Mouse (Mus musculus): ENCODE data around the gene Iqsec1. TPM values are rescaled to one million over a fixed set of nuclear protein-coding genes. Genes with fewer than 3 reads are reported as not detected.

The Iqsec1 gene
- total RNA-seq, 2 experiments from 2014 or later: 63.8 to 111 TPM

DNA sequence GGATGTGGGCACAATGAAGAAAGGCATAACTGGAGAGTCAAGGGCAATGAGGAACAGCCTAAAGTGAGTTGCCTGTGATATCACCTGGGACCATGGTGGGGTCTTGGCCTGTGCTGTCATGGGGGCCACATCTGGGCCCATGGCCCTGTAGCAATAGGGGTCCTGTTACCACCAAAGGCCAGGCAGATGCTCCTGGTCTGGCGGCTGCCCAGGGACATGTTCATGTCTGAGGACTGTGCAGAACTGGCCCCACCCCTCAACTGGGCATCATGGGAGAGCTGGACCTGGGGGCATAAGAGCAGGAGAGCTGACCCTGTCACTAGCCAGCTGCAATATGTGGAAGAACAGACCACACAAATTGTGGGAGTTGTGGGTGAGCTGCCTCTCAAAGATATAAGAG is 130.6 kb downstream of the Iqsec1 start:
- intact Hi-C loops (cut with DNase I): no loop called here
- TF ChIP-seq CTCF (IDR thresholded peaks at IDR 0.05): no peak
- DNase-seq: no peak
- Histone ChIP-seq H3K4me3 (no peak overlapping the region), H3K27ac (no peak overlapping the region)

DNA sequence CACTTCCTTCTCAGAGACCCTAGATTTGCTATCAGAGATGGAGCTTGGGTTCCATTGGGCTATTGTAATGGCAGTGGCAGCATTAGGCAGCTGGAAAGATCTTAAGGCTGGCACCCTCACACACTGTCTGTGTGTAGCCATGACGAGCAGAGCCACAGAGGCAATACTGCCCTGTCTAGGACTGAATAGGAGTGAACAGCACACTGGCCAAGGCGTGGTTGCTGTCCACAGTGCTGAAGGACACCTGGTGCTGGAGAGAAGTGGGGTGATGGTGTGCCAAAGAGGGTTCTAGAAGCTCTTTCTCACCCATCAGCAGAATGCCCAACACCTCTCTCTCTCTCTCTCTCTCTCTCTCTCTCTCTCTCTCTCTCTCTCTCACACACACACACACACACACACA is 136.1 kb downstream of the Iqsec1 start:
- intact Hi-C loops (cut with DNase I): no loop called here
- DNase-seq: no peak
- Histone ChIP-seq H3K27ac (no peak overlapping the region), H3K4me3 (no peak overlapping the region)
- no peak for TF ChIP-seq CTCF (IDR thresholded peaks at IDR 0.05)

DNA sequence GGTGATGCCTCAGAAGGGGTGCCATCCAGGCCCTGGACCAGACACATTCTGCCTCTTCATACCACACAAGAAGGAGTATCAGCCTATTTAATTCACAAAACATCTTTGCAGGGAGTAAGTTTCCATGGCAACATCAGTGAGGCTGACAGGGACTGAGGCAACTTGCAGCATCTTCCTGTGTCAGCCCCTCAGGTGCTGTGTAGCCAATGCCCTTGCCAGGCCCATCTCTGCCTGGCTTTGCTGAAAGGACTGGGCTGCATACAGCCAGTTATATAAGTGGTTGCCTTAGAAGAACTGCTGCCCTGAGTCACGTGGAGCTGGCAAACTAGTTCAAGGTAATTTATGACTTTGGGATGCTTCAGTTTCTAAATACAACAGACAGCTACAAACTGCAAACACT is 140.4 kb downstream of the Iqsec1 start:
- DNase-seq: no peak
- TF ChIP-seq CTCF (IDR thresholded peaks at IDR 0.05): no peak
- no peak overlapping the region for H3K4me3 ChIP-seq
- intact Hi-C loops (cut with DNase I): no loop called here
- no peak overlapping the region for H3K27ac ChIP-seq

DNA sequence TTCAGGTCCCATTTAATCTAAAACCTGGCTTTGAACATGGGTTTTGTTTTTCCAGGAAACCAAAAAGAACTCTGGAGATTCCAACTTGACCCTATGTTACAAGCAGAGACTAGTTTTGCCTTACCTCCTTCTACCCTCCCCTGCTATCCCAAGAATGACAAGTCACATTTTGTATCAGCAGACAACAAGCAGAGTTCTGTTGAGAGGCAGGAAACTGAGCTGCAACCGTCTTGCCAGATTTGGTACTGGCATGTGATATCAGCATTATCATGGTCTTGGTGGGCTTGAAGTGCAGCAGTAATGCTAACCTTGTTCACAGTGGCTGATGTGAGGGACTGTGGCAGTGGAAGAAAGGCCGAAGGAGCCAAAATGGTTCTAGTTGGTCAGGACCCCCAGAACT is 141.0 kb downstream of the Iqsec1 start:
- no peak for TF ChIP-seq CTCF (IDR thresholded peaks at IDR 0.05)
- Histone ChIP-seq H3K4me3 (no peak overlapping the region), H3K27ac (no peak overlapping the region)
- intact Hi-C loops (cut with DNase I): no loop called here
- DNase-seq: no peak

DNA sequence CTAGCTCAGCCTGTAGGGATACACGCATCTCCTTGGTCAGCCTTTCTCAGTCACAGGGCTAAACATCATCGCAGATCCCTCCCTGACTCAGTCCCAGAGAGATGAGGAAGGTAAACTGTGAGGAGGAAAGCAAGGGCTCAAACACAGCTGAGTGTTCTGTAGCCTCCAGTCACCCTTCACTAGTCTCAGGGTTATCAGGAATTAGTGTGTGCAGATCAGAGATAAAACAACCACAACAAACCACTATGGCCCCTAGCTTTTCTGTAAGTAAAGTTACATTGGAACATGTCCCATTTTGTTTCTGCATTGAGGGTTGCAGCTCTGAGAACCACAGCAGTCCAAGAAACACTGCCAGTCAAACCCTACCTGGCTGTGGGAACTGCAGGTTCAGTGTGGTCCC is 148.5 kb downstream of the Iqsec1 start:
- intact Hi-C loops (cut with DNase I): no loop called here
- no peak for TF ChIP-seq CTCF (IDR thresholded peaks at IDR 0.05)
- Histone ChIP-seq H3K4me3 (no peak overlapping the region), H3K27ac (no peak overlapping the region)
- DNase-seq: no peak

DNA sequence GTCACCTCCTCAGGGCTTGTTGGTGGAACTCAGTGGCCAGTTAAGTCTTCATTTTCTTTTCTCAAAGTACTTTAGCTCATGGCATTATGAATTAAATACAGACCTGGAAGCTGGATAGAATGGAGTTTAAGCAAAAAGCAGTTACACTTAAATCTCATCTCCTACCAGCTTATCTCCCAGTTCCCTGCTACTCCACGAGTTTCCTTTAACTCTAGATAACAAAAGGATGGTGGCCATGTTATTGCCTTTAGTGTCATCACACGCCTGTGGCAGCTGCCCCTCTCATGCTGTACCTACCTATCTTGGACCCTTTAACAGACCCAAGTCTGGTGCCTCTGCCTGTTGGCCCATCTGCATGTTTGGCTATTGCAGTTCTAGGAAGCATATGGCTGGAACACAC is 151.7 kb downstream of the Iqsec1 start:
- no peak overlapping the region for H3K27ac ChIP-seq
- intact Hi-C loops (cut with DNase I): no loop called here
- DNase-seq: no peak
- no peak for TF ChIP-seq CTCF (IDR thresholded peaks at IDR 0.05)
- H3K4me3 ChIP-seq: no peak overlapping the region

DNA sequence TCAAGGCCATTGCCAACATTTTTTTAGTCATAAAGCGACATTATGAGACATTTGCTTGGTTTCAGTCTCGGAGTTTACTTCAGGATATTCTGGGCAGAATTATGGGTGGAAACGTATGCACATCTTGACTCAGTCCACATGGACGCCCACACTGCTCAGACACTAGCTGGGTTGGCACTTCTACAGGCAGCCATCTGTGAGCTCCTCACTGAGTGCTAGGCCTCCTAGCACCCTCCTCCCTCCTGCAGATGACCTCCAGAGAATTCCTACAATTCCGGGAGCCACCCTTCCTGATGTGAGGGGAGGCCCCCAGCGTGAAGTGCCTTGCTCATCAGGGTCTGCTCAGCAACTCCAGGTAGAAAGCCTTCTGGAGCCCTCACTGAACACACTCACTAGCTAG is 158.9 kb downstream of the Iqsec1 start:
- no peak for TF ChIP-seq CTCF (IDR thresholded peaks at IDR 0.05)
- Histone ChIP-seq H3K27ac (no peak overlapping the region), H3K4me3 (no peak overlapping the region)
- intact Hi-C loops (cut with DNase I): no loop called here
- no peak for DNase-seq

DNA sequence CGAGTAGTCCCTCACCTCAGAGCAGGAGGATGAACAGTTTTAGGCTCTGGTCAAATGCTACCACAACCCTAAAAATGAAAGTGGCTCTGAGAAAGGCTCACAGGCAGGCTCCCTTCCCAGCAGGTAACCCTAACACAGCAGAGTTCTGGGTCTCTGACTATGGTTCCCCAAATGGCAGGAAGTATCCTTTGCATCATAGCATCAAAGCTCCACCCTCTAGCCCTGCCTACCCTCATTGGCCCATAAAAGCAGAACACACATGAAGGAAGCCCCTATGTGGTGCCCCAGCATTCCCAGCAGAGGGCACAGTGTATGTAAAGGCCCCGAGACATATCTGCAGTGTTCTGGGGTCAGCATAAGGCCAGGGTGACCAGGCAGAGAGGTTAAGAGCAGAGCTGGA is 163.4 kb downstream of the Iqsec1 start:
- H3K4me3 ChIP-seq: no peak overlapping the region
- no peak for TF ChIP-seq CTCF (IDR thresholded peaks at IDR 0.05)
- intact Hi-C loops (cut with DNase I): no loop called here
- no peak overlapping the region for H3K27ac ChIP-seq
- DNase-seq: no peak

DNA sequence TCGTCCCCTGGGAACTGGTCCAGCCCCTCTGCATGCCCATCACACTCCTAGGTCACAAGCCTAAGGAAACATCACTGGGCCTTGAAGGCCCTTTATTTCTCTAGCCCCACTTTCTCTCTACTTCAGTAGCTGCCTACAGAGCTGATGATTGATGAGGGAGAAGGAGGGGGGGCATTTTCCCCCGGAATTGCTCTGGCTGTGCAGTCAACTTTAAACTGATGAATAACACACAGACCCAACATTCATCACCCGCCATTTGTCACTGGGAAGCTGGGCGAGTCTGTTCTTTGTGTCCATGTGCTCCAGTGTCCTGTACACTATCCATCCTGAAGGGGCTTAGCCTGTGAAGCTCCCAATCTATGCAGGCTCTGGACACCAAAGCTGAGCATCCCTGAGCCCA is 165.2 kb downstream of the Iqsec1 start:
- Histone ChIP-seq H3K27ac (no peak overlapping the region), H3K4me3 (no peak overlapping the region)
- no peak for DNase-seq
- TF ChIP-seq CTCF (IDR thresholded peaks at IDR 0.05): no peak
- intact Hi-C loops (cut with DNase I): no loop called here

DNA sequence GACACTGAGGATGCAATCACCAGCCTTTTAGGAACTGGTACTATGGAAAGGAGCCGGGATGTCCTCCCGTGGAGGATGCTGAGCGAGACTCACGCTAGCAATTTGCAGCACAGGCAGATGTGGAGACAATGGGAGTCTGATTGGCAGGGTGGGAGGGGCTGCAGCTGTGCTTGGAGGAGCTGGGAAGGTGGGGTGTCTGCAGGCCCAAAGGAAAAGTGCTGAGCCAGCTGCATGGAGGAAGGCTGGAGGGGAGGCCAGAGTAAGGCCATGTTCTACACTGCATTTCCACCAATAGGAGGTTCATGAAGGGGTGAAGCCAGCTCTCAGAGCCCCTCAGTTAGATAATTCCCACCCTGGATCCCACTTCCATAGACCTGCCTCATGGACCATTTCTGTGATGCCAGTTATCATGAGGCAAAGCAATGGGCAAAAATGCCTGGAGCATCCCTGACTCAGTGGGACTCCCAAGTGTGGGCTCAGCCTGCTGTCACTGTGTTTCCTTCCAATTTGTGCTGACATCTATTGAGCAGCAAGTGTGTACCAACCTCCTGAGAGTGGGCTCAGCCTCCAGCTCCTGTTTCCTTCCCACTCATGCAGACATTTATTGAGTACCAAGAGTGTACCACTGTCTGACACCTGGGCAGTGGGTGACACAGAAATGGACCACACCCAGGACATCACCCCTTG is 166.4 kb downstream of the Iqsec1 start:
- no peak overlapping the region for H3K27ac ChIP-seq
- H3K4me3 ChIP-seq: no peak overlapping the region
- intact Hi-C loops (cut with DNase I): no loop called here
- DNase-seq: no peak
- no peak for TF ChIP-seq CTCF (IDR thresholded peaks at IDR 0.05)

DNA sequence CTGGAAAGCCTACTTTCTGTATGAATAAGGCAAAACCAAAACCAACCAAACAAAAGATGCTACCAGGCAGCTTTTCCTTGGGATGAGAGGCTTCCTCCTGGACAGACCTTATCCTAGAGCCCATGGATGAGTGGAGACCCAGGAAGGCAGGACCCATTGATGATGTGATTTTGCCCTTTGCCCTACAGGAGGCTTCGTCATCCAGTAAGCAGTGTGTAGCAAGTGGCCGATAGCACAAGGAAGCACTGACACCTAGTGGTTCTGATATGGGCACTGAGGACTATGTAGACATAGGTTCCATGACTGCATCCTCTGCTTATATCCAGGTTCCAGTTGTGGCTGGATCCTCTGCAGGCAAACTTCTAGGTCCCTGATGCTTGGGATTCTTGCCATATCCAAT is 168.6 kb downstream of the Iqsec1 start:
- Histone ChIP-seq H3K27ac (no peak overlapping the region), H3K4me3 (no peak overlapping the region)
- TF ChIP-seq CTCF (IDR thresholded peaks at IDR 0.05): peak; percentile 49
- no peak for DNase-seq
- intact Hi-C loops (cut with DNase I): loop anchor here (2.0 to 10.0 kb wide), 4 partner anchors 83 to 462 kb away; no protein-coding TSS in a partner anchor

DNA sequence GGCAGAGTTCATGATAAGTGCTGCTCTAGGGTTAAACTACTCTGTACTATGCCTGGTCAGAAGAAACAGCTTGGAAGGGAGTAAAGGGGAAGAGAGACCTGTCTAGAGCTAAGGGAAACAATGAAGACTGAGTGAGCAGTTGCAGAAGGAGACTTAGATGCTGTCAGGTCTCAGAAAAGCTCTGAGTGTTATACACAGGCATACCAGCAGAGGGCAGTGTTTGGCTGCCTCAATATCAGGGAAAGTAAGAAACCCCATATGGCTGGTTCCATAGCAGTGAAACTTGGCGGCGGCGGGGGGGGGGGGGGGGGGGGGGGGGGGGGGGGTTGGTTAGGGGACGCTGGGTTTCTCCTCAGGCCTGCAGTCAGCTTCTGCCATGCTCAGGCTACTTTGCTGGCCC is 169.5 kb downstream of the Iqsec1 start:
- intact Hi-C loops (cut with DNase I): loop anchor here (2.0 to 10.0 kb wide), 4 partner anchors 82 to 463 kb away; no protein-coding TSS in a partner anchor
- peak; percentile 74 for TF ChIP-seq CTCF (IDR thresholded peaks at IDR 0.05)
- peak; percentile 48 for DNase-seq
- no peak overlapping the region for H3K4me3 ChIP-seq
- no peak overlapping the region for H3K27ac ChIP-seq

DNA sequence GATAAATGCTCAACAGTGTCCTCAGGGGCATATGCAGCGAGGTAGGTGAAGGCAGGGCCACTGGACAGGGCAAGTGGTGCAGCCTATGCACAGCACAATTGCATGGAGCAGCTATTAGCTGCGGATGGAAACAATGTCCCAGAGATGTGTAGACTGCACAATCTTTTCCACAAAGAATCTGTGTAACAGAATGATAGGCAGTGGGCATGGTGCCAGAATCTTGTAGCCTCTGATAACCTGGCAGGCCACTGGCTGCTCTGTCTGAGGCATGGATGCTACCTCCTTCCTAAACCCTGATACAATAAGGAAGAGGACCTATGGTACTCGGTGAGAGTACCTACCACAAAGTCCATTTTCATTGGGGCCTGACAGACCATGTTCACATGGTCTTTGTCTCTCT is 171.9 kb downstream of the Iqsec1 start:
- H3K4me3 ChIP-seq: no peak overlapping the region
- no peak overlapping the region for H3K27ac ChIP-seq
- no peak for DNase-seq
- intact Hi-C loops (cut with DNase I): loop anchor here (5.0 to 10.0 kb wide), 3 partner anchors 79 to 466 kb away; no protein-coding TSS in a partner anchor
- TF ChIP-seq CTCF (IDR thresholded peaks at IDR 0.05): no peak

DNA sequence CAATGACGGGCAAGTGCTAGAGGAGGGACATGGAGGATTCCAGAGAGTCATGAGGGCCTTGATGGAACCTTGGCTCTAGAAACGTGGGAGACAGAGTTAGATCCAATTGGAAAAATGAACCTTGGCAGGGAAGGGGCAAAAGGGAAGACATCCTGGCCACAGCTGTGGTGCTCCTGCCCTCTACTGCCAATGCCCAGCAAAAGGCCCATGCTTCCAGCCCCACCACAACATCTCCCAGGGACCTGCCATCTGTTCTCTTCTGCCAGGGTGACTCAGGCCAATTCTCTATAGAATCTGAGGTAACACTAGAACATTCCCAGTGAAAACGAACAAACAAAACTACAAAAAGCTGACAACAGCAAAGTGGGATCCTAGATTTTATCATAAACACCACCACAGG is 173.1 kb downstream of the Iqsec1 start:
- 0 out of 2 replicates have a peak, but pooled peaks have one; percentile 12 for TF ChIP-seq CTCF (IDR thresholded peaks at IDR 0.05)
- Histone ChIP-seq H3K27ac (no peak overlapping the region), H3K4me3 (no peak overlapping the region)
- intact Hi-C loops (cut with DNase I): loop anchor here (5.0 to 10.0 kb wide), 3 partner anchors 78 to 467 kb away; no protein-coding TSS in a partner anchor
- DNase-seq: no peak

Data from gastrocnemius, adult 2 months (tissue).